Mouse (Mus musculus) embryonic facial prominence, embryonic 10.5 days (tissue): ENCODE results near the gene Rbms3. TPM values are rescaled to one million over a fixed set of nuclear protein-coding genes. Genes with fewer than 3 reads are reported as not detected.
A peak's percentile ranks its signal among the peaks of the same experiment; 100 is the strongest.

Experiments
- DNase-seq: peaks from one replicate; pipeline ENCODE4 v3.0.0-alpha.2; 2017; ENCODE audit warnings: low spot score
- H3K27ac ChIP-seq: fragments of 300-500 bp; sonication (generic); replicated peaks from 2 replicates; pipeline ENCODE4 v1.5.1; 2016; ENCODE audit warnings: mild to moderate bottlenecking
- H3K27me3 ChIP-seq: fragments of 300-500 bp; sonication (generic); replicated peaks from 2 replicates; pipeline ENCODE4 v1.6.1; 2016; ENCODE audit warnings: low read depth, mild to moderate bottlenecking; ENCODE audit not compliant: poor library complexity, severe bottlenecking
- H3K36me3 ChIP-seq: fragments of 300-500 bp; sonication (generic); replicated peaks from 2 replicates; pipeline ENCODE4 v1.6.1; 2016; ENCODE audit warnings: mild to moderate bottlenecking, moderate library complexity
- H3K4me1 ChIP-seq: fragments of 300-500 bp; sonication (generic); 2 replicates; pipeline ENCODE4 v1.6.1; 2016
- H3K4me3 ChIP-seq: fragments of 300-500 bp; sonication (generic); 2 replicates; pipeline ENCODE4 v1.5.1; 2016; ENCODE audit warnings: mild to moderate bottlenecking, moderate library complexity
- H3K9me3 ChIP-seq: fragments of 300-500 bp; sonication (generic); 2 replicates; pipeline ENCODE4 v1.6.1; 2016; ENCODE audit warnings: mild to moderate bottlenecking
- WGBS: fragments of 180-500 bp; shearing (Covaris S2); methylation state at CpG from one replicate; pipeline ENCODE4 v1.1.7; 2016; 5-methylcytosine and 5-hydroxymethylcytosine counted together
- polyA plus RNA-seq: library from polyadenylated mRNA; unstranded; fragments of >200 nt; fragmentation: Nextera tagmentation; extraction: Ambion mirVana; gene quantifications from 2 replicates; pipeline ENCODE4 v1.2.1, GENCODE M21; 2016

Rbms3 gene
- polyA plus RNA-seq, 1 experiment from 2014 or later, result 29.9 TPM

DNA sequence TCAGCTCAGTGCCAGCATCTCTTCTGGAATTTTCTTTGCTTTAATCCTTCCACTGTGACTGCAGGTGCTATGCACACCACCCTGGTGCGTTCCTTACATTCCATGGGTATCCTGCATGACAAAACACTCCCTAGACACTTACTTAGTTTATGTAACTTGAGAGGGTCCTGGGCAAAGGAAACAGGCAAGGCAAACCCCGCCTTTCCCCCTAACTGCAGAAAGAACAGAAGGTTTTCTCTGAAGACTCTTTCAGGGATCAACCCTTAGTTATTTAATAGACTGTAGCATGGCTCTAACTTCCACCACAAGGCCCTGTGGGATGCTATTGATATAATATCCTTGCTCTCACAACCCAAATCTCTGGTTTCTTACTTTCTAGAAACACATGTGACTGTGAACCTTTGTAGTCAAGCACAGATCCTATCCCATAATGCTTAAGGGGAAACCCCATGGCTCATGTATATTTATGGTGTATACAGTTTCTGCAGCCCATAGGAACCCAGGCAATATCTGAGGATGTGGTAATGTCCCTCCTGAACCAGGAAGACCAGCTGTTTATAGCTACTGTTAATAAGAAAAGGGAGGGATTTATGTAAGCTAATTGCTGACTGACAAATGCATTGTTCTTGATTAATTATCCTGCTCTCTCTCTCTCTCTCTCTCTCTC, 557.1 kb downstream of the Rbms3 start:
- no peak overlapping the region for H3K4me3 ChIP-seq
- no peaks in the 10 kb centered on the region for H3K36me3 ChIP-seq
- H3K27me3 ChIP-seq, result no peaks in the 10 kb centered on the region
- peak; percentile 53 for DNase-seq
- WGBS, result 13% methylated on average over 2 of the region's 2 CpGs
- no peaks in the 10 kb centered on the region for H3K9me3 ChIP-seq
- peaks cover 33% of the 10 kb centered on the region for H3K4me1 ChIP-seq
- peak overlapping the region; percentile 57 for H3K27ac ChIP-seq

- Histone ChIP-seq H3K4me1 (peaks cover 23% of the 10 kb centered on the region), H3K27me3 (no peaks in the 10 kb centered on the region), H3K27ac (no peak overlapping the region), H3K4me3 (no peak overlapping the region), H3K36me3 (no peaks in the 10 kb centered on the region), H3K9me3 (peaks cover 5% of the 10 kb centered on the region; the same call in 1 of the 2 replicates)
- DNase-seq, result no peak
- WGBS, result 95% methylated on average over 2 of the region's 2 CpGs
Observed at GRCm38 (mm10) chr9:117070616-117071015, 559.1 kb downstream of the Rbms3 start.

DNA sequence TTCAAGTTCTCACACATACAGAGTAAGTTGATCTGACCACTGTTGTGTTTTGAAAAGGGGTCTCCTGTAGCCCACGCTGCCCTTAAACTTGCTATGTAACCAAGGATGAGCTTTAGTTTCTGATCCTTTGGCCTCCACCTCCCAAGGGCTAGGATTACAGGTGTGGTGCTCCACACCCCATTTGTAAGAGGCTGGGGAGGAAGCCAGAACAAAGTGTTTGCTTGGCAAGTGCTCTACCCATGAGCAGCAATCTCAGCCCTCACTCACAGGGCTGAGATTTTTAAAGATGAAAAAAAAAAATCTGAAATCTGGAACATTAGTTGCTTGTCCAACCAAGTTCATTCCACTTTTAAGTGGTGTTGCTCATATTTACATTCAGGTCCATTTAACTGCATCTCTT, 560.5 kb downstream of the Rbms3 start:
- H3K27me3 ChIP-seq, result no peaks in the 10 kb centered on the region
- H3K4me3 ChIP-seq, result no peak overlapping the region
- 86% methylated on average over 1 of the region's 1 CpGs for WGBS
- peaks cover 5% of the 10 kb centered on the region; the same call in 1 of the 2 replicates for H3K9me3 ChIP-seq
- no peak for DNase-seq
- H3K4me1 ChIP-seq, result peaks cover 30% of the 10 kb centered on the region
- H3K36me3 ChIP-seq, result no peaks in the 10 kb centered on the region
- no peak overlapping the region for H3K27ac ChIP-seq

GRCm38 (mm10) chr9:117067703-117068419, 561.9 kb downstream of the Rbms3 start:
- H3K36me3 ChIP-seq, result no peaks in the 10 kb centered on the region
- H3K9me3 ChIP-seq, result peaks cover 5% of the 10 kb centered on the region; the same call in 1 of the 2 replicates
- H3K27ac ChIP-seq, result no peak overlapping the region
- peaks cover 29% of the 10 kb centered on the region for H3K4me1 ChIP-seq
- DNase-seq, result no peak
- no peak overlapping the region for H3K4me3 ChIP-seq
- 87% methylated on average over 11 of the region's 11 CpGs for WGBS
- H3K27me3 ChIP-seq, result no peaks in the 10 kb centered on the region

DNA sequence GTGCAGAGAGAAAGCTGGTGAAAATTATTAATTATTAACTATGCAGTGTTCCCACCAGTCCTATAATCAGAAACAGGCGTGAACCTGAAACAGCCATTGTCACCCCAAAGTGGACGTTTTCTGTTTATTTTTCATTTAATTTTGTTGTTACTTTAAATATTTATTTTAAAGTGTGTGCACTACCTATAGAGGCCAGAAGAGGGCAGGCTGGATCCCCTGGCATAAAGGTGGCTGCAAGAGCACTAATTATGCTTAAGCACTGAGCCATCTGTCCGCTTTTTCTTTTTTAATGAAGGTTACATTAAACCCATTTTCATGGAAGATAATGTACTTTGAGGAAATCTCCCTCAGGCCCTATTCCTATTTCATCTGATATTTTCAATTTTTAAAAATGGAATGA, 563.2 kb downstream of the Rbms3 start:
- no peak for DNase-seq
- Histone ChIP-seq H3K27ac (no peak overlapping the region), H3K9me3 (peaks cover 5% of the 10 kb centered on the region; the same call in 1 of the 2 replicates), H3K4me3 (no peak overlapping the region), H3K36me3 (no peaks in the 10 kb centered on the region), H3K27me3 (no peaks in the 10 kb centered on the region), H3K4me1 (peaks cover 20% of the 10 kb centered on the region; the same call in 1 of the 2 replicates)
- 79% methylated on average over 3 of the region's 3 CpGs for WGBS

DNA sequence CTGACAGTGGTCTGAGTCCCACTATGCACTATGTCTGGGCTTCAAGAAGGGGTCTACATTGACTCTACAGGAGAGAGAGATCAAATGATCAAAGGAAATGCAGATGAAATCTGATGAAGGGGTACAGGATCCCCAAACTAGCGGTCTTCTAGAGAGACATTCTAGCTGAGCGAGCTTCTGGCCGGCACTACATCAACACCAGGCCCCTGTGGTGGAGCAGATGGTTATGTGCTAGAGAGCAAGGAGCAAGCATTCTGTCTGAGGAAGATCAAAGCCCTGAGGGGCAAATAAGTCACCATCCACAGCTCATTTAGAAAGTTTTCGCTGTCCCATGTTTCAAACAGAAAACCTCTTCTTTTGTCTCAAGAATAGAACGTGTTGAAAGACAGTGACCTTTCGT, 564.1 kb downstream of the Rbms3 start:
- H3K27me3 ChIP-seq, result no peaks in the 10 kb centered on the region
- no peak overlapping the region for H3K27ac ChIP-seq

DNA sequence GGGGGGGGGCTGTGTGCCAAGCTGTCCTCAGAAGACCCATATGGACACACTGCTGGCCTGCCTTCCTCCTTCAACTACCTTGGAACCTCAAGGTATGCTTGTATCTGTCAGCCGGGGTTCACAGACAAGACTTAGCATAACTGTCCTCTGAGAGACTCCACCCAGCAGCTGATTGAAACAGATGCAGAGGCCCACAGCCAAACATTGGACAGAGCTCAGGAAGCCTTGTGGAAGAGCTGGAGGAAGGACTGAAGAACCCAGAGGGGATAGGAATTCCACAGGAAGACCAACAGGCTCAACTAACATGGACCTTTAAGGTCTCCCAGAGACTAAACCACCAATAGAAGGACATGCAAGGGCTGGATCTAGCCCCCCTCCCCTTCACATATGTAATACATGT, 570.1 kb downstream of the Rbms3 start:
- Histone ChIP-seq H3K4me3 (no peak overlapping the region), H3K27ac (no peak overlapping the region), H3K36me3 (no peaks in the 10 kb centered on the region), H3K4me1 (peaks cover 15% of the 10 kb centered on the region; the same call in 1 of the 2 replicates), H3K9me3 (no peaks in the 10 kb centered on the region), H3K27me3 (no peaks in the 10 kb centered on the region)
- no peak for DNase-seq
- WGBS, result 85% methylated on average over 1 of the region's 1 CpGs

More for the DNA sequence above, 564.1 kb downstream of the Rbms3 start:
- WGBS, result 92% methylated on average over 6 of the region's 6 CpGs
- peaks cover 20% of the 10 kb centered on the region; the same call in 1 of the 2 replicates for H3K4me1 ChIP-seq
- no peak overlapping the region for H3K4me3 ChIP-seq
- DNase-seq, result no peak
- H3K36me3 ChIP-seq, result no peaks in the 10 kb centered on the region
- H3K9me3 ChIP-seq, result peaks cover 5% of the 10 kb centered on the region; the same call in 1 of the 2 replicates

GRCm38 (mm10) chr9:117059135-117059534, 570.6 kb downstream of the Rbms3 start:
- no peaks in the 10 kb centered on the region for H3K27me3 ChIP-seq
- 92% methylated on average over 6 of the region's 6 CpGs for WGBS

DNA sequence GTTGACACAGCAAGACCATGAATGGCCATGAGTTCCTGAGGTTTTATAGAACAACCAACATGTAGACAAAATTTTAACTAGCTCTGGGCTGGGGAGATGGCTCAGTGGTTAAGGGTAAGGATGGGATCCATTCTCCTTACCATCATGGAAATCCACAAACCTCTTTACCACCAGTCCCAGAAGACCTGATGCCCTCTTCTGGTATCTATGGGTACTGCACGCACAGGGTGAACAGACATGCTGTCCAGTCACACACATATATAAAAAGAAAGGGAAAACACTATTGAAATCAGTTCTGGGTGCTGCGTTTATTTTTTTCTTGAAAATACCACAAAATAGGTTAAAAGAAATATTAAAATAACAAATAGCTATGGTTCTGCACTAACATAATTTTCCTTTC, 577.8 kb downstream of the Rbms3 start:
- Histone ChIP-seq H3K4me3 (no peak overlapping the region), H3K9me3 (no peaks in the 10 kb centered on the region), H3K27ac (no peak overlapping the region), H3K4me1 (no peaks in the 10 kb centered on the region), H3K36me3 (0 out of 2 replicates have a peak, but pooled peaks cover 7% of the 10 kb centered on the region), H3K27me3 (no peaks in the 10 kb centered on the region)
- 93% methylated on average over 2 of the region's 2 CpGs for WGBS
- DNase-seq, result no peak

More at GRCm38 (mm10) chr9:117059135-117059534, 570.6 kb downstream of the Rbms3 start:
- no peak for DNase-seq
- H3K9me3 ChIP-seq, result no peaks in the 10 kb centered on the region
- H3K27ac ChIP-seq, result no peak overlapping the region
- no peaks in the 10 kb centered on the region for H3K36me3 ChIP-seq
- no peak overlapping the region for H3K4me3 ChIP-seq
- H3K4me1 ChIP-seq, result peaks cover 12% of the 10 kb centered on the region; the same call in 1 of the 2 replicates

DNA sequence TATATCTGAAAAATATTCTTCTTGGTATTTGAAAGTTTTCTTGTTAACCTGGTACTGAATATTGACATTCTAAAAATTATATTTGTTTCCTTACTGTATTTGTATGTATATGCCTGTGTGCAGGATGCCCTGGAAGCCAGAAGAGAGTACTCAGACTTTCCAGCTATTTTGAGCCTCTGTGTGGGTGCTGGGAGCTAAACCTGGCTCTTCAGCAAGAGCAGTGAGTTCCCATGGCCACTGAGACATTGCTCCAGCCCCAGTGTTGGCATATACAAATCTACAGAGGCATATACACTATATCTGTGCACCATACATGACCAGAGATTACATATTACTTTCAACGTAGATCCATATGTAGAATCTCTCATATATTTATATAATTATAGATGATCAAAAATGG, 581.1 kb downstream of the Rbms3 start:
- 92% methylated on average over 1 of the region's 1 CpGs for WGBS

DNA sequence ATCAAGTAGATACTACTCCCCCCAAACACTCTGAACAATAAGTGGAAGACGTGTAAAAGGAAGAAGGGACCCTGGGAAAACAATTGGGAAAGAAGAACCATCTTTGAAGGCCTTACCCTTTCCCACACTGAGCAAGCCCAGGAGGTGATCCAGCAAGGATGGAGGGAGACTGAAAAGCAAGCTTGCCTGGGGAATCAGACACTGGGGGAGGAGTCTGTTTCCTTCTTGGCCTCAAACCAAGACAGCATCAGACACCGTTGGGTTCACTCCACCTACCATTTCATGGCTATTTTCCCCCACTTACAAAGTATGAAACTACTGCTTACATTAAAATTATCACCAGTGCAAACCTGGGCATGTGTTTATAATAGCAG, 587.7 kb downstream of the Rbms3 start:
- WGBS, result 73% methylated on average over 2 of the region's 2 CpGs
- Histone ChIP-seq H3K4me1 (peaks cover 7% of the 10 kb centered on the region; the same call in 1 of the 2 replicates), H3K27ac (no peak overlapping the region), H3K27me3 (no peaks in the 10 kb centered on the region), H3K9me3 (no peaks in the 10 kb centered on the region), H3K4me3 (no peak overlapping the region), H3K36me3 (no peaks in the 10 kb centered on the region)
- no peak for DNase-seq

More for the DNA sequence above, 581.1 kb downstream of the Rbms3 start:
- 0 out of 2 replicates have a peak, but pooled peaks cover 7% of the 10 kb centered on the region for H3K36me3 ChIP-seq
- no peaks in the 10 kb centered on the region for H3K9me3 ChIP-seq
- no peak overlapping the region for H3K4me3 ChIP-seq
- H3K4me1 ChIP-seq, result no peaks in the 10 kb centered on the region
- no peaks in the 10 kb centered on the region for H3K27me3 ChIP-seq
- H3K27ac ChIP-seq, result no peak overlapping the region
- no peak for DNase-seq

GRCm38 (mm10) chr9:117041291-117041992, 588.3 kb downstream of the Rbms3 start:
- H3K9me3 ChIP-seq, result no peaks in the 10 kb centered on the region
- H3K4me1 ChIP-seq, result peaks cover 7% of the 10 kb centered on the region; the same call in 1 of the 2 replicates
- no peak for DNase-seq
- H3K27me3 ChIP-seq, result no peaks in the 10 kb centered on the region
- H3K4me3 ChIP-seq, result no peak overlapping the region
- H3K27ac ChIP-seq, result 0 out of 2 replicates have a peak overlapping the region, but pooled peaks have one; percentile 19
- H3K36me3 ChIP-seq, result no peaks in the 10 kb centered on the region
